In the genomic region with DNA sequence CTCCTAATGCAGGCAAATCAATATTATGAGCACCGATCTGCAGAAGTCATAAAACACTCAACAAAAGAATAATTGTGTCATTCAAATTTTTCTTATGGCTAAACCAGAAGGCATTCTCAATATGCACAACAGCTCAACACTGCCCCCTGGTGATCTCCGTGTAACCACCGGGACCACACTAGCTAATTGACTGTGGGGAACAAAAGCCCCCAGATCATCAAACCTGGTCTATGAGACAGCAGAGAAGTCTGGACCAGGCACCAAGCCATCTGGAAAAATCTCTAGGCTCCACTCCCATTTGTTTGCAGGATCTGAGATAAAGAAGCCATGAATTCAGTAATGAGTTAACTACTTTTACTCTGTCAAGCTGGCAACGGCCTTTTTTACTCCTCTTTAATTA, we compare ENCODE assay signal across 8 mouse cellular contexts. TPM values are rescaled to one million over a fixed set of nuclear protein-coding genes. Genes with fewer than 3 reads are reported as not detected.
DNase-seq lines count a peak whose midpoint lies in the region; ATAC-seq and TF ChIP-seq lines count a peak whose summit lies in the region.

No protein-coding gene starts in this region.

- DNase-seq in cerebellum, adult 2 months, result no peak
- no peak for DNase-seq in cerebellum, adult 9-11 months
- DNase-seq in midbrain, postnatal 0 days (ENCODE audit: low spot score), result peak; percentile 66
- DNase-seq in c-Kit-positive CD71-negative TER-119-negative erythroid progenitor cells, embryonic 14.5 days (ENCODE audit: low read depth), result peak; percentile 50
- peak; percentile 52 to 68 for DNase-seq in gastrocnemius, postnatal 36 days
- DNase-seq in liver, postnatal 0 days, result peak; percentile 71
- DNase-seq in thymus, postnatal 0 days (ENCODE audit: low spot score), result peak; percentile 45

- no peaks in the 10 kb centered on the region for H3K9me3 ChIP-seq in midbrain, postnatal 0 days (ENCODE audit: low read length)
- H3K9me3 ChIP-seq in midbrain, embryonic 15.5 days, result no peaks in the 10 kb centered on the region
- no peaks in the 10 kb centered on the region for H3K9me3 ChIP-seq in liver, postnatal 0 days (ENCODE audit: low read length)

- no peak overlapping the region for H3K9ac ChIP-seq in midbrain, postnatal 0 days (replicated peaks; ENCODE audit: low read length, poor library complexity, severe bottlenecking)
- no peak overlapping the region for H3K9ac ChIP-seq in midbrain, embryonic 15.5 days
- no peak overlapping the region for H3K9ac ChIP-seq in liver, postnatal 0 days (replicated peaks)

- intact Hi-C loops in gastrocnemius, postnatal 36 days (cut with DNase I), result loop anchor here (2.0 to 5.0 kb wide), 2 partner anchors 35 to 838 kb away; no protein-coding TSS in a partner anchor

- 49% methylated on average over 4 of the region's 4 CpGs for WGBS in cerebellum, adult 2 months
- 52% methylated on average over 4 of the region's 4 CpGs for WGBS in midbrain, postnatal 0 days
- 65% methylated on average over 4 of the region's 4 CpGs for WGBS in midbrain, embryonic 15.5 days
- WGBS in liver, postnatal 0 days (ENCODE audit: insufficient replicate concordance), result 77% methylated on average over 4 of the region's 4 CpGs

- TF ChIP-seq EP300 in liver, postnatal 0 days (IDR thresholded peaks at IDR 0.05; ENCODE audit: low read depth), result no peak

- no peak overlapping the region for H3K27ac ChIP-seq in cerebellum, adult 2 months (ENCODE audit: insufficient read depth, low read length)
- H3K27ac ChIP-seq in midbrain, postnatal 0 days (ENCODE audit: low read depth, low read length), result no peak overlapping the region
- no peak overlapping the region for H3K27ac ChIP-seq in midbrain, embryonic 15.5 days
- H3K27ac ChIP-seq in liver, postnatal 0 days (ENCODE audit: low read depth), result no peak overlapping the region

- H3K4me3 ChIP-seq in cerebellum, adult 2 months (replicated peaks; ENCODE audit: insufficient read depth, low read depth, low read length), result no peak overlapping the region
- H3K4me3 ChIP-seq in midbrain, postnatal 0 days (ENCODE audit: low read depth, low read length), result no peak overlapping the region
- no peak overlapping the region for H3K4me3 ChIP-seq in midbrain, embryonic 15.5 days
- no peak overlapping the region for H3K4me3 ChIP-seq in liver, postnatal 0 days (ENCODE audit: low read depth, low read length)

- no peak for TF ChIP-seq POLR2A in cerebellum, adult 2 months (IDR thresholded peaks at IDR 0.05; ENCODE audit: borderline replicate concordance, insufficient read depth, low read length)

- H3K36me3 ChIP-seq in midbrain, postnatal 0 days (ENCODE audit: insufficient read depth, low read length), result no peaks in the 10 kb centered on the region
- H3K36me3 ChIP-seq in midbrain, embryonic 15.5 days (replicated peaks), result no peaks in the 10 kb centered on the region
- no peaks in the 10 kb centered on the region for H3K36me3 ChIP-seq in liver, postnatal 0 days (replicated peaks; ENCODE audit: insufficient read depth, low read length)

- peak; percentile 28; the same call in 1 of the 2 replicates for TF ChIP-seq CTCF in cerebellum, adult 2 months (IDR thresholded peaks at IDR 0.05; ENCODE audit: borderline replicate concordance, insufficient read depth, low read depth, low read length)
- peak; percentile 68 for TF ChIP-seq CTCF in midbrain, postnatal 0 days (IDR thresholded peaks at IDR 0.05)
- TF ChIP-seq CTCF in liver, postnatal 0 days (IDR thresholded peaks at IDR 0.05; ENCODE audit: low read depth), result peak; percentile 75

- no peaks in the 10 kb centered on the region for H3K4me1 ChIP-seq in cerebellum, adult 2 months (ENCODE audit: control insufficient read depth, insufficient read depth, low read length)
- H3K4me1 ChIP-seq in midbrain, postnatal 0 days (ENCODE audit: insufficient read depth, low read length), result no peaks in the 10 kb centered on the region
- H3K4me1 ChIP-seq in midbrain, embryonic 15.5 days, result no peaks in the 10 kb centered on the region
- peaks cover 4% of the 10 kb centered on the region; the same call in 1 of the 2 replicates for H3K4me1 ChIP-seq in liver, postnatal 0 days (ENCODE audit: insufficient read depth)

- no peak for ATAC-seq in midbrain, postnatal 0 days (ENCODE audit: low FRiP score)
- ATAC-seq in midbrain, embryonic 15.5 days (replicated peaks), result no peak
- no peak for ATAC-seq in liver, postnatal 0 days

- H3K4me2 ChIP-seq in midbrain, postnatal 0 days (ENCODE audit: low read depth, low read length, poor library complexity, severe bottlenecking), result no peak overlapping the region
- H3K4me2 ChIP-seq in midbrain, embryonic 15.5 days, result no peak overlapping the region
- H3K4me2 ChIP-seq in liver, postnatal 0 days (ENCODE audit: low read depth, low read length), result no peak overlapping the region

- H3K27me3 ChIP-seq in cerebellum, adult 2 months (ENCODE audit: control insufficient read depth, insufficient read depth, low read length), result no peaks in the 10 kb centered on the region
- H3K27me3 ChIP-seq in midbrain, postnatal 0 days (ENCODE audit: insufficient read depth, low read length), result no peaks in the 10 kb centered on the region
- no peaks in the 10 kb centered on the region for H3K27me3 ChIP-seq in midbrain, embryonic 15.5 days (replicated peaks)
- no peaks in the 10 kb centered on the region for H3K27me3 ChIP-seq in liver, postnatal 0 days (ENCODE audit: insufficient read depth, low read length)

RNA-seq across cellular contexts. Expression of a gene that starts 50.2 kb away (rescaled TPM):
- polyA plus RNA-seq in cerebellum, adult 2 months (2012; rRNA removed), result 96.1 and 96.8 TPM in 2 replicates
- total RNA-seq in midbrain, postnatal 0 days (2014; rRNA removed), result 34.2 and 36.2 TPM in 2 replicates
- polyA plus RNA-seq in midbrain, postnatal 0 days (2015; fragmentation: Nextera tagmentation; extraction: Ambion mirVana), result 37.7 and 39.2 TPM in 2 replicates
- polyA plus RNA-seq in midbrain, embryonic 15.5 days (2015; fragmentation: Nextera tagmentation; extraction: Ambion mirVana), result 38.0 and 38.7 TPM in 2 replicates
- total RNA-seq in gastrocnemius, postnatal 36 days (2021), result 10 to 100 TPM; 21.8 to 22.1 TPM
- 21.5 and 23.2 TPM in 2 replicates for polyA plus RNA-seq in liver, postnatal 0 days (2015; fragmentation: Nextera tagmentation; extraction: Ambion mirVana)
- polyA plus RNA-seq in thymus, postnatal 0 days (2015; fragmentation: Nextera tagmentation; extraction: Ambion mirVana), result 43.9 and 44.1 TPM in 2 replicates

Comparison
In these comparisons a context has a peak if more than half of its experiments do, and no peak if none do; other contexts are left out.
1. DNase-seq: peak in midbrain, postnatal 0 days (single experiment), c-Kit-positive CD71-negative TER-119-negative erythroid progenitor cells, embryonic 14.5 days (single experiment), gastrocnemius, postnatal 36 days (2 of 2), liver, postnatal 0 days (single experiment) and thymus, postnatal 0 days (single experiment); none in cerebellum, adult 2 months (0 of 2) and cerebellum, adult 9-11 months (single experiment).
2. Peak in every context shown above with its lines, with median percentiles within 50 percentile points of each other: CTCF ChIP-seq.